Mouse (Mus musculus): ENCODE results near the gene Apbb1ip. TPM values are rescaled to one million over a fixed set of nuclear protein-coding genes. Genes with fewer than 3 reads are reported as not detected.
A peak's percentile ranks its signal among the peaks of the same experiment; 100 is the strongest.

The Apbb1ip gene
- polyA plus RNA-seq, 1 experiment from 2014 or later: 0.88 TPM

DNA sequence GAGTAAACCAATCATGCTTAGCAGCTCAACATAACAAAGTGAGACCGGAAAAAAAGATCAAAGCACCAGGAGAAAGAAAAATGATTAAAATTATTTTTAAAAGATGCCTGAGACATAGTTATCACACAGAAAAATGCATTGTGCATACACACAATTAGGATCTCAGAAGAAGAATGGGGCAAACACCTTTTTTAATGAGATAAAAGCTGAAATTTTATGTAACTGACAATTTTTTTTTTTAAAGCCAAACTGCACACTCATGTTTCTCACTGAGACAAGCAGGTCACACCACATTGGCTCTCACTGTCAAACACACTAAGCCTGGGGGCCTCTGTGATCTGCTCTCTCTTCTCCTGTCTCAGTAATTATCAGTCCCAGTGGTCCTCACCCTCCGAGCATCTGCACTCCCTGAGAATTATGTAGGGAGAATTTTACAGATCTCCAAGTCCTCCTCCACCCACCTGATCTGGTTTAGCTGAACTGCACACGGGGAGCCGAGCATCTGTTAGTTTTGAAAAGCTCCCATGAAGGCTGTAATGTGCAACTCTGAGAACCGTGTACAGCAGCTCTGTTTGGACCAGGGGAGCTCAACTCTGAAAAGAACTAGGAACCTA lies 9.0 kb upstream of the Apbb1ip start:
- Histone ChIP-seq H3K4me1 (ENCODE audit: control insufficient read depth, insufficient read depth, low read length) (no peaks in the 10 kb centered on the region), H3K9ac (replicated peaks; ENCODE audit: low read depth, low read length) (no peak overlapping the region), H3K4me3 (ENCODE audit: low read depth, low read length) (no peak overlapping the region), H3K27ac (ENCODE audit: low read depth, low read length) (no peak overlapping the region), H3K4me2 (ENCODE audit: low read depth, low read length) (no peak overlapping the region), H3K27me3 (ENCODE audit: control insufficient read depth, insufficient read depth, low read length) (no peaks in the 10 kb centered on the region), H3K36me3 (ENCODE audit: control insufficient read depth, insufficient read depth, low read length) (no peaks in the 10 kb centered on the region), H3K9me3 (ENCODE audit: control insufficient read depth, low read length) (no peaks in the 10 kb centered on the region)
- ATAC-seq (ENCODE audit: low read depth): no peak; the same call in 1 of the 2 replicates
- 62% methylated on average over 5 of the region's 5 CpGs for WGBS

DNA sequence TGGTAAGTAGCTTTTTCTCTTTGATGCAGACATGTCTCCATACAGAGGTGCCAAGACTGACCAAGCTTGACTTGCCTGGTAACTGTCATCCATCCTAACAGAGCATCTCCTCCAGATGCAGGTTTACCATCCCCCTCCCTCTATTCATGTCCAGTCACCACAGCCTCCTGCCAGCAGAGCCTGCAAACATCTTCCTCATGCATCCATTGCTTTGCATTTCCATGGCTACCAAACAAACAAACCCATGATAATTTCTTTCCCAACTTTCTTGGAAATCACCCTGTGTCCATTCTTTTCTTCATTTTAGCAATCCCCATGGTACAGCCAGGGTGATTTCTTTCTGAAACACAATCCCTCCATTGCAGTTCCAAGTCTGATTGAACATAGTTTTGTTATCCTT lies 2.6 kb upstream of the Apbb1ip start:
- H3K4me1 ChIP-seq (ENCODE audit: control insufficient read depth, insufficient read depth, low read length): peaks cover 3% of the 10 kb centered on the region; the same call in 1 of the 2 replicates
- H3K4me3 ChIP-seq (ENCODE audit: low read depth, low read length): no peak overlapping the region
- ATAC-seq (ENCODE audit: low read depth): no peak
- no peak overlapping the region for H3K9ac ChIP-seq (replicated peaks; ENCODE audit: low read depth, low read length)
- H3K36me3 ChIP-seq (ENCODE audit: control insufficient read depth, insufficient read depth, low read length): no peaks in the 10 kb centered on the region
- H3K9me3 ChIP-seq (ENCODE audit: control insufficient read depth, low read length): no peaks in the 10 kb centered on the region
- no peaks in the 10 kb centered on the region for H3K27me3 ChIP-seq (ENCODE audit: control insufficient read depth, insufficient read depth, low read length)
- H3K4me2 ChIP-seq (ENCODE audit: low read depth, low read length): no peak overlapping the region
- no peak overlapping the region for H3K27ac ChIP-seq (ENCODE audit: low read depth, low read length)

GRCm38 (mm10) chr2:22774181-22774751 lies 372 bp downstream of the Apbb1ip start:
- Histone ChIP-seq H3K4me1 (ENCODE audit: control insufficient read depth, insufficient read depth, low read length) (peaks cover 3% of the 10 kb centered on the region; the same call in 1 of the 2 replicates), H3K9ac (replicated peaks; ENCODE audit: low read depth, low read length) (peak overlapping the region; percentile 35; the same call in 1 of the 2 replicates), H3K27me3 (ENCODE audit: control insufficient read depth, insufficient read depth, low read length) (no peaks in the 10 kb centered on the region), H3K27ac (ENCODE audit: low read depth, low read length) (no peak overlapping the region), H3K9me3 (ENCODE audit: control insufficient read depth, low read length) (no peaks in the 10 kb centered on the region), H3K4me3 (ENCODE audit: low read depth, low read length) (peak overlapping the region; percentile 39), H3K4me2 (ENCODE audit: low read depth, low read length) (peak overlapping the region; percentile 90), H3K36me3 (ENCODE audit: control insufficient read depth, insufficient read depth, low read length) (no peaks in the 10 kb centered on the region)
- peak; percentile 90 for ATAC-seq (ENCODE audit: low read depth)
- WGBS: 2% methylated on average over 27 of the region's 28 CpGs

GRCm38 (mm10) chr2:22775213-22775612 lies 1.3 kb downstream of the Apbb1ip start:
- H3K4me1 ChIP-seq (ENCODE audit: control insufficient read depth, insufficient read depth, low read length): peaks cover 3% of the 10 kb centered on the region; the same call in 1 of the 2 replicates
- no peak overlapping the region for H3K27ac ChIP-seq (ENCODE audit: low read depth, low read length)
- no peak overlapping the region for H3K4me3 ChIP-seq (ENCODE audit: low read depth, low read length)
- no peak overlapping the region for H3K4me2 ChIP-seq (ENCODE audit: low read depth, low read length)
- H3K9me3 ChIP-seq (ENCODE audit: control insufficient read depth, low read length): no peaks in the 10 kb centered on the region
- no peak for ATAC-seq (ENCODE audit: low read depth)
- 54% methylated on average over 8 of the region's 8 CpGs for WGBS
- H3K9ac ChIP-seq (replicated peaks; ENCODE audit: low read depth, low read length): no peak overlapping the region
- no peaks in the 10 kb centered on the region for H3K36me3 ChIP-seq (ENCODE audit: control insufficient read depth, insufficient read depth, low read length)
- H3K27me3 ChIP-seq (ENCODE audit: control insufficient read depth, insufficient read depth, low read length): no peaks in the 10 kb centered on the region

GRCm38 (mm10) chr2:22775681-22776080 lies 1.8 kb downstream of the Apbb1ip start:
- no peak for ATAC-seq (ENCODE audit: low read depth)
- H3K36me3 ChIP-seq (ENCODE audit: control insufficient read depth, insufficient read depth, low read length): no peaks in the 10 kb centered on the region
- H3K4me3 ChIP-seq (ENCODE audit: low read depth, low read length): no peak overlapping the region
- H3K27me3 ChIP-seq (ENCODE audit: control insufficient read depth, insufficient read depth, low read length): no peaks in the 10 kb centered on the region
- H3K9me3 ChIP-seq (ENCODE audit: control insufficient read depth, low read length): no peaks in the 10 kb centered on the region
- H3K4me1 ChIP-seq (ENCODE audit: control insufficient read depth, insufficient read depth, low read length): peaks cover 3% of the 10 kb centered on the region; the same call in 1 of the 2 replicates
- no peak overlapping the region for H3K9ac ChIP-seq (replicated peaks; ENCODE audit: low read depth, low read length)
- 73% methylated on average over 3 of the region's 3 CpGs for WGBS
- no peak overlapping the region for H3K4me2 ChIP-seq (ENCODE audit: low read depth, low read length)
- H3K27ac ChIP-seq (ENCODE audit: low read depth, low read length): no peak overlapping the region

GRCm38 (mm10) chr2:22776568-22777230 lies 2.8 kb downstream of the Apbb1ip start:
- no peaks in the 10 kb centered on the region for H3K9me3 ChIP-seq (ENCODE audit: control insufficient read depth, low read length)
- H3K36me3 ChIP-seq (ENCODE audit: control insufficient read depth, insufficient read depth, low read length): no peaks in the 10 kb centered on the region
- peaks cover 3% of the 10 kb centered on the region; the same call in 1 of the 2 replicates for H3K4me1 ChIP-seq (ENCODE audit: control insufficient read depth, insufficient read depth, low read length)
- H3K27ac ChIP-seq (ENCODE audit: low read depth, low read length): no peak overlapping the region
- WGBS: 80% methylated on average over 2 of the region's 2 CpGs
- no peak overlapping the region for H3K4me2 ChIP-seq (ENCODE audit: low read depth, low read length)
- H3K27me3 ChIP-seq (ENCODE audit: control insufficient read depth, insufficient read depth, low read length): no peaks in the 10 kb centered on the region
- no peak overlapping the region for H3K9ac ChIP-seq (replicated peaks; ENCODE audit: low read depth, low read length)
- no peak overlapping the region for H3K4me3 ChIP-seq (ENCODE audit: low read depth, low read length)
- ATAC-seq (ENCODE audit: low read depth): no peak

DNA sequence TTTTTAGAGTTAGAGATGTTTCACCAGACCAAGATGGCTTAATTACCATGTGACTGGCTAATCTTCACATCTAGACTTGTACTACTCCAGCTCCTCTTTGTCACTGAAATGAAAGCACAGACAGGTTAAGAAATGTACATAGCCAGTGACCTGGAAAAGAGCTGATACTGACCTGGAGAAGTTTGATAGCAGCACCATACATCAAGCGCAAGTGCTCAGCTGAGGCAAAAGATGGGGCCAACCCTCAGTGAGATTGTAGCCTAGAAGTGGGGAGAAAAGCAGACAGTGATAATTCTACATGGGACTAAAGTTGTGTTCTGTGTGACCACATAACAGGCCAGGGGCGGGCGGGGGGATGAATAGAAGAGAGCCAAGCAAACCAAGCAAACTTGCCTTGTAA lies 3.9 kb downstream of the Apbb1ip start:
- H3K4me3 ChIP-seq (ENCODE audit: low read depth, low read length): no peak overlapping the region
- no peaks in the 10 kb centered on the region for H3K9me3 ChIP-seq (ENCODE audit: control insufficient read depth, low read length)
- ATAC-seq (ENCODE audit: low read depth): no peak
- no peak overlapping the region for H3K27ac ChIP-seq (ENCODE audit: low read depth, low read length)
- 94% methylated on average over 3 of the region's 3 CpGs for WGBS
- no peaks in the 10 kb centered on the region for H3K36me3 ChIP-seq (ENCODE audit: control insufficient read depth, insufficient read depth, low read length)
- H3K27me3 ChIP-seq (ENCODE audit: control insufficient read depth, insufficient read depth, low read length): no peaks in the 10 kb centered on the region
- H3K4me2 ChIP-seq (ENCODE audit: low read depth, low read length): no peak overlapping the region
- no peak overlapping the region for H3K9ac ChIP-seq (replicated peaks; ENCODE audit: low read depth, low read length)
- H3K4me1 ChIP-seq (ENCODE audit: control insufficient read depth, insufficient read depth, low read length): peaks cover 3% of the 10 kb centered on the region; the same call in 1 of the 2 replicates

DNA sequence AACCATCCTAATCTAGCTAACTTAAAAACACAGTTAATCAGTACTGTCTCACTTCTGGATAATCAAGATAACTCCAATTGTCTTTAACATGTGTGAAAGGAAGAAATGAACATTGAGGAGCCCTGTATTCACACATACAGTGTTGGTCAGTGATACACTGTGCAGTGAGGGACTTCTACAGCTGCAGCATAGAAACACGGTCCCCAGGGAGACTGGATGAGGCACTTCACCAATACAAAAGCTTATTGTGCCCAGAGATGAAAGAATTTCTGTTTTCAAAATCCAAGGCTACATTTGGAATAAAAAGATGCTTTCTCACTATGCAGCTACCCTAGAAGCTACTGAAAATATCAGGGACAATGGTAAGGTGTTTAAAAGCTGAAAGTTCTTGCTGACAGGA lies 7.0 kb downstream of the Apbb1ip start:
- H3K4me2 ChIP-seq (ENCODE audit: low read depth, low read length): no peak overlapping the region
- H3K4me1 ChIP-seq (ENCODE audit: control insufficient read depth, insufficient read depth, low read length): no peaks in the 10 kb centered on the region
- 61% methylated on average over 1 of the region's 1 CpGs for WGBS
- no peak overlapping the region for H3K4me3 ChIP-seq (ENCODE audit: low read depth, low read length)
- H3K36me3 ChIP-seq (ENCODE audit: control insufficient read depth, insufficient read depth, low read length): no peaks in the 10 kb centered on the region
- H3K9me3 ChIP-seq (ENCODE audit: control insufficient read depth, low read length): no peaks in the 10 kb centered on the region
- H3K9ac ChIP-seq (replicated peaks; ENCODE audit: low read depth, low read length): no peak overlapping the region
- H3K27me3 ChIP-seq (ENCODE audit: control insufficient read depth, insufficient read depth, low read length): no peaks in the 10 kb centered on the region
- no peak overlapping the region for H3K27ac ChIP-seq (ENCODE audit: low read depth, low read length)
- no peak for ATAC-seq (ENCODE audit: low read depth)

DNA sequence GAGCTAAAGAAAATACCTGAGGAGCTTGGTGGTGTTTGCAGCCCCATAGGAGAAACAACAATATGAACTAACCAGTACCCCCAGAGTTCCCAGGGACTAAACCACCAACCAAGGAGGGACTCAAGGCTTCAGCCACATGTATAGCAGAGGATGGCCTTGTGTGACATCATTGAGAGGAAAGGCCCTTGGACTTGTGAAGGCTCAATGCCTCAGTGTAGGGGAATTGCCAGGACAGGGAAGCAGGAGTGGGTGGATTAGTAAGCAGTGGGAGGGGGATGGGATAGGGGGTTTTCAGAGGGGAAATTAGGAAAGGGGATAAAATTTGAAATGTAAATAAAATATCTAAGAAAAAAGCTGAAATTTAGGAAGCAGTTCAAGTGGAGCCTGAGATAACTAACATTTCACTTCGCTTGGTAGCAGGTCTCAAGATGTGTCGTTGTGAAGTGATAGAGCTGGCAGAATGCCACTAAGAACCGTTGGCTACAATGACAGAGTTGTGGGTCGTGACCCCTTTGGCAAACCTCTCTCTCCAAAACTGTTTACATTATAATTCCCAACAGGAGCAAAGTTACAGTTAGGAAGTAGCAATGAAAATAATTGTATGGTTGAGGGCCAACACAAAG lies 7.6 kb downstream of the Apbb1ip start:
- no peak overlapping the region for H3K27ac ChIP-seq (ENCODE audit: low read depth, low read length)
- H3K4me2 ChIP-seq (ENCODE audit: low read depth, low read length): no peak overlapping the region
- no peaks in the 10 kb centered on the region for H3K36me3 ChIP-seq (ENCODE audit: control insufficient read depth, insufficient read depth, low read length)
- 67% methylated on average over 4 of the region's 4 CpGs for WGBS
- H3K4me3 ChIP-seq (ENCODE audit: low read depth, low read length): no peak overlapping the region
- no peak for ATAC-seq (ENCODE audit: low read depth)
- H3K4me1 ChIP-seq (ENCODE audit: control insufficient read depth, insufficient read depth, low read length): no peaks in the 10 kb centered on the region
- H3K27me3 ChIP-seq (ENCODE audit: control insufficient read depth, insufficient read depth, low read length): no peaks in the 10 kb centered on the region
- no peak overlapping the region for H3K9ac ChIP-seq (replicated peaks; ENCODE audit: low read depth, low read length)
- no peaks in the 10 kb centered on the region for H3K9me3 ChIP-seq (ENCODE audit: control insufficient read depth, low read length)

All from neural tube, embryonic 14.5 days (tissue).